Mouse (Mus musculus) lung, adult 2 months (tissue): ENCODE measurements around the gene Ppp1r12b.

Source experiments
- CTCF ChIP-seq: fragments of 200-500 bp; IDR thresholded peaks from 2 replicates; pipeline ENCODE4 v1.5.1; 2011; ENCODE audit warnings: mild to moderate bottlenecking, low read length, control low read depth; ENCODE audit not compliant: insufficient read depth
- POLR2A ChIP-seq: fragments of 200-500 bp; IDR thresholded peaks from 2 replicates; pipeline ENCODE4 v1.6.1; 2011; ENCODE audit warnings: low read depth, mild to moderate bottlenecking, control low read depth, low read length, borderline replicate concordance; ENCODE audit errors: extremely low read depth

- TF ChIP-seq CTCF (no peak), POLR2A (no peak)
These were observed 104.5 kb downstream of the Ppp1r12b start for GRCm38 (mm10) chr1:134851211-134851610.
